Mouse (Mus musculus): ENCODE measurements around the gene Pawr. TPM values are rescaled to one million over a fixed set of nuclear protein-coding genes. Genes with fewer than 3 reads are reported as not detected.

The Pawr gene
- polyA plus RNA-seq, 1 experiment from 2014 or later, result 5.6 TPM

DNA sequence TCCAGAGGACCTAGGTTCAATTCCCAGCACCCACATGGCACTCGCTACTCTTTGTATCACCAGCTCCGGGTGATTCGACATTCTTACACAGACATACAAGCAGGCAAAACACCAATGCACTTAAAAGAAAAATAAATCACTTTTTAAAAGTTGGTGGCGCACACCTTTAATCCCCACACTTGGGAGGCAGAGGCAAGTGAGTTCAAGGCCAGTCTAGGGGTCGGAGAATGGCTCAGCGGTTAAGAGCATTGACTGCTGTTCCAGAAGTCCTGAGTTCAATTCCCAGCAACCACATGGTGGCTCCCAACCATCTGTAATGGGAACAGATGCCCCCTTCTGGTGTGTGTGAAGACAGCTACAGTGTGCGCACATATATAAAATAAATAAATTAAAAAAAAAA lies 16.7 kb upstream of the Pawr start:
- H3K4me1 ChIP-seq (replicated peaks), result no peaks in the 10 kb centered on the region
- no peak for ATAC-seq (ENCODE audit: insufficient number of reproducible peaks, insufficient read depth, low FRiP score, low TSS enrichment, low read depth)
- no peak overlapping the region for H3K4me3 ChIP-seq (replicated peaks)
- H3K36me3 ChIP-seq, result no peaks in the 10 kb centered on the region
- H3K9ac ChIP-seq (replicated peaks), result no peak overlapping the region
- 94% methylated on average over 7 of the region's 7 CpGs for WGBS
- H3K27ac ChIP-seq, result no peak overlapping the region
- H3K27me3 ChIP-seq, result no peaks in the 10 kb centered on the region
- H3K4me2 ChIP-seq, result no peak overlapping the region
- no peaks in the 10 kb centered on the region for H3K9me3 ChIP-seq

DNA sequence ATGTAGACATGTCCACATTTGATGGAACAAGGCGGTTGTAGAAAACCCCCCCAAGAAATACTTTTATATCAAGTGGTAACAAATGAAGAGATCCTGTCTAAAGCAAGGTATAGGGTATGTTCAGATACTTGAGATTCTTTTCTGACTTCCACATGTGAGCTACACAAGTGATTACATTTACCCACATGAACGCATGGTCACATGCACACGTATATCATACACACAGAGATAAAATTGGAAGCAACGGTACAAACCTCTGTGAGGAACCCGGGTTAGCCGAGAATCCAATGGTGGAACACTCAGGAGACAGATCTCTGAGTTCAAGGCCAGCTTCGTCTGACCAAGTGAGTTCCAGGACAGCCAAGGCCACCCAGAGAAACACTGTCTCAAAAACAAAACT lies 3.6 kb upstream of the Pawr start:
- H3K4me1 ChIP-seq (replicated peaks), result no peaks in the 10 kb centered on the region; the same call in 1 of the 2 replicates
- H3K9me3 ChIP-seq, result no peaks in the 10 kb centered on the region
- H3K27me3 ChIP-seq, result peaks cover 23% of the 10 kb centered on the region
- H3K4me2 ChIP-seq, result no peak overlapping the region
- WGBS, result 90% methylated on average over 7 of the region's 7 CpGs
- no peak overlapping the region for H3K9ac ChIP-seq (replicated peaks)
- no peak for ATAC-seq (ENCODE audit: insufficient number of reproducible peaks, insufficient read depth, low FRiP score, low TSS enrichment, low read depth)
- H3K36me3 ChIP-seq, result no peaks in the 10 kb centered on the region
- H3K4me3 ChIP-seq (replicated peaks), result no peak overlapping the region
- H3K27ac ChIP-seq, result no peak overlapping the region

DNA sequence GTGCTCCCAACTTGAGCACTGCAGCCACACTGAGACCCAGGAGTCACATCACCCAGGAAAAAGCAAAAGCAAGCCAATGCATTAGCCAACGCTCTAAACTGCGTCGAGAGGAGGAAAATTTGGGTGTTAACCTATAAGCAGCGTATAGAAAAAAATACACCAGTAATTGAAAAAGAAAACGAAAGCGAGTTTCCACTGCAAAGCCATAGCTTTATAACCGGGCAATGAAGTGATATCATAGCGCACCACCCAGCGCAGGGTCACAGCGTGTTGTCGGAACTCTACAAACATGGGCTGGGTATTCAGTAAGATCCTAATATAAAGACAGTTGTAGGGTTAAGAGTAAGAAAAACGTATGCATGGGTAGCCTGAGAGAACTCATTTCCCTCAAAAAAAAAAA lies 2.9 kb upstream of the Pawr start:
- H3K27ac ChIP-seq, result no peak overlapping the region
- H3K9ac ChIP-seq (replicated peaks), result no peak overlapping the region
- no peak for ATAC-seq (ENCODE audit: insufficient number of reproducible peaks, insufficient read depth, low FRiP score, low TSS enrichment, low read depth)
- H3K4me2 ChIP-seq, result no peak overlapping the region
- no peaks in the 10 kb centered on the region for H3K36me3 ChIP-seq
- 92% methylated on average over 12 of the region's 12 CpGs for WGBS
- H3K4me1 ChIP-seq (replicated peaks), result no peaks in the 10 kb centered on the region; the same call in 1 of the 2 replicates
- H3K27me3 ChIP-seq, result peaks cover 28% of the 10 kb centered on the region
- no peak overlapping the region for H3K4me3 ChIP-seq (replicated peaks)
- H3K9me3 ChIP-seq, result no peaks in the 10 kb centered on the region

DNA sequence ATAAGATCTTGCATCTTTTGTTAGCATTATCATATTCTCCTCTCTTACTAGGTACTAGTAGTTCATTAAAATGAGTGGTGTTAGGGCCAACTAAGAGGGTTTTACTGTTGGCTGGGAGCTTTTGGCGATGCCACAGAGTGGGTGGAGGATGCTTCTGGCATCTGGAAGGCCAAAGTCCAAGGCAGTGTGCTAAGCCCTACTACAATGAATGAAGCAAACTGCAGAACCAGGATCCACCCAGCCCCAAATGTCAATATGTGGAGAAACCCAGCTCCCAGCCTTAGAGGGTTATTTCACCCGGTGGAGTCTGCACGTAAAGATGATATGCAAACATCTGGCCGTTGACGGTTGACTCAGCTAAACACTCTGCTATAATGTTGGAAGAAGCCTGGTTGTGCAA lies 2.1 kb upstream of the Pawr start:
- WGBS, result 79% methylated on average over 5 of the region's 5 CpGs
- Histone ChIP-seq H3K4me3 (replicated peaks) (no peak overlapping the region), H3K27ac (no peak overlapping the region), H3K9me3 (no peaks in the 10 kb centered on the region), H3K36me3 (no peaks in the 10 kb centered on the region), H3K27me3 (peaks cover 28% of the 10 kb centered on the region), H3K4me2 (no peak overlapping the region), H3K4me1 (replicated peaks) (no peaks in the 10 kb centered on the region; the same call in 1 of the 2 replicates), H3K9ac (replicated peaks) (no peak overlapping the region)
- no peak for ATAC-seq (ENCODE audit: insufficient number of reproducible peaks, insufficient read depth, low FRiP score, low TSS enrichment, low read depth)

DNA sequence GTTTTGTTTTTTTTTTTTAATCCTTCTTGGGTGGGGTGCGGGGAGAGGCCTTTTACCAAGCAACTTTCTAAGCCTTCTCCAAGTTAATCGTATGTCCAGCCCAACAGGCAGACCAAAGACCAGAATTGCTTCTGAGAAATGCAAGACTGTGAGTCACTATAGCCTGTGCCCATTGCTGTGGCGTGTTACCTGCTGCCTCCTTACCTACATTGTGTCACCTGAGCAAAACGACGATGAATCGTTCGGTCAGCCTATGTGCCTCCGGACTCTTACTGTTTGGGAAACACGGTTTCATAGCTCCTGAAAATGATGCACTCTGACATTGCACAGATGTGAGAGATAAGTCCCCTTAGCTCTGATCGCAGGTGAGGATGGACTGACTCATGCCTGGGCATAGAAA lies 957 bp upstream of the Pawr start:
- Histone ChIP-seq H3K9me3 (no peaks in the 10 kb centered on the region), H3K4me3 (replicated peaks) (peak overlapping the region; percentile 77; the same call in 1 of the 2 replicates), H3K27me3 (peaks cover 28% of the 10 kb centered on the region), H3K27ac (no peak overlapping the region), H3K9ac (replicated peaks) (no peak overlapping the region), H3K4me1 (replicated peaks) (no peaks in the 10 kb centered on the region; the same call in 1 of the 2 replicates), H3K4me2 (peak overlapping the region; percentile 93), H3K36me3 (no peaks in the 10 kb centered on the region)
- no peak for ATAC-seq (ENCODE audit: insufficient number of reproducible peaks, insufficient read depth, low FRiP score, low TSS enrichment, low read depth)
- WGBS, result 10% methylated on average over 10 of the region's 10 CpGs

DNA sequence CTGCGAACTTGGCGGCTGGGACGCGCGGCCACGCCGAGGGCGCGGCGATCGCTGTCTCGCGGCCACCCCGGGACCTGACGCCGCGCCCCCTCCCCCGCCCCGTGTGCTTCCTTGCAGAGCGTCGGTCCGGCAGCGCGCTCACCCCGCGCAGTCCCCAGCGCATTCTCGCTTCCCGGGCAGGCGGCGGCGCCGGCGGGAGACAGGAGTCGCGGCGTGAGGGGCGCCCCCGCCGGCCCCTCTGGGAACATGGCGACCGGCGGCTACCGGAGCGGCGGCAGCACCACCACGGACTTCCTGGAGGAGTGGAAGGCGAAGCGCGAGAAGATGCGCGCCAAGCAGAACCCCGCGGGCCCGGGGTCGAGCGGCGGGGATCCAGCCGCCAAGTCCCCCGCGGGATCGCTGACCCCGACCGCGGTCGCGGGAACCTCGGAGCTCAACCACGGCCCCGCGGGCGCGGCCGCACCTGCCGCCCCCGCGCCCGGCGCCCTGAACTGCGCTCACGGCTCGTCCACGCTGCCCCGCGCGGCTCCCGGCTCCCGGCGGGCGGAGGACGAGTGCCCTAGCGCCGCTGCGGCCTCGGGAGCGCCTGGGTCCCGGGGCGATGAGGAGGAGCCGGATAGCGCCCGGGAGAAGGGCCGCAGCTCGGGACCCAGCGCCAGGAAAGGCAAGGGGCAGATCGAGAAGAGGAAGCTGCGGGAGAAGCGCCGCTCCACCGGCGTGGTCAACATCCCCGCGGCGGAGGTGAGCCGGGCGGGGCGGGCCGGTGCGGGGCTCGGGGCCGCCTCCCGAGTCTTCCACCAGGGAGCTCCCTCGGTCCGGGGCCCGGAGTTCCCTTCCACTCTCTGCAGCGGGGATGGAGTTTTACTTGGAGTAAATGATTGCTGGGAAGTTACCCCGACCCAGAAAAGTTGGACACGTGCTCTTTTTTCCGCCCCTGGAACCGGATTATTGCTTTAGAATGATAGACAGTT lies 935 bp downstream of the Pawr start:
- peak; percentile 37; the same call in 1 of the 2 replicates for ATAC-seq (ENCODE audit: insufficient number of reproducible peaks, insufficient read depth, low FRiP score, low TSS enrichment, low read depth)
- H3K9me3 ChIP-seq, result no peaks in the 10 kb centered on the region
- no peaks in the 10 kb centered on the region; the same call in 1 of the 2 replicates for H3K4me1 ChIP-seq (replicated peaks)
- peak overlapping the region; percentile 73 for H3K9ac ChIP-seq (replicated peaks)
- H3K27me3 ChIP-seq, result peaks cover 28% of the 10 kb centered on the region
- H3K4me3 ChIP-seq (replicated peaks), result peak overlapping the region; percentile 77
- WGBS, result under 1% methylated on average over 121 of the region's 129 CpGs
- H3K27ac ChIP-seq, result 0 out of 2 replicates have a peak overlapping the region, but pooled peaks have one; percentile 45
- no peaks in the 10 kb centered on the region for H3K36me3 ChIP-seq
- peak overlapping the region; percentile 93 for H3K4me2 ChIP-seq

DNA sequence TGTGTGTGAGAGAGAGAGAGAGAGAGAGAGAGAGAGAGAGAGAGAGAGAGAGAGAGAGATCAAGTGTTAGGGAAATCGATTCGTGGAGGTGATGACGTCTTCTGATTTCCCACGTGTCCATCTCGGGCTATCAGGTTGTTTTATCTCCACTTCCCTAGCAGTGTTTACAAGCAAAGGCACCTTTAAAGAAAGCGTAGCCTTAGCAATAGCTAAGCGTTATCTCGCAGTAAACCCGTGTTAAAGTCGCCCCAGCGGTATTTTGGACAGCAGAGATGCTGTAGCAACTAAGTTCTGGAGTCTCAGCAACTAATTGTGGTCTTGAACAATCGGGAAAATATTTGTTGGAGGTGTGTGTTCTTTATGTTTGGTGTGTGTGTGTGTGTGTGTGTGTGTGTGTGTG lies 1.7 kb downstream of the Pawr start:
- peak overlapping the region; percentile 77 for H3K4me3 ChIP-seq (replicated peaks)
- H3K9ac ChIP-seq (replicated peaks), result peak overlapping the region; percentile 73; the same call in 1 of the 2 replicates
- peaks cover 28% of the 10 kb centered on the region for H3K27me3 ChIP-seq
- 6% methylated on average over 12 of the region's 12 CpGs for WGBS
- no peak overlapping the region for H3K27ac ChIP-seq
- H3K4me1 ChIP-seq (replicated peaks), result no peaks in the 10 kb centered on the region; the same call in 1 of the 2 replicates
- no peaks in the 10 kb centered on the region for H3K36me3 ChIP-seq
- peak overlapping the region; percentile 93 for H3K4me2 ChIP-seq
- no peaks in the 10 kb centered on the region for H3K9me3 ChIP-seq
- ATAC-seq (ENCODE audit: insufficient number of reproducible peaks, insufficient read depth, low FRiP score, low TSS enrichment, low read depth), result no peak

DNA sequence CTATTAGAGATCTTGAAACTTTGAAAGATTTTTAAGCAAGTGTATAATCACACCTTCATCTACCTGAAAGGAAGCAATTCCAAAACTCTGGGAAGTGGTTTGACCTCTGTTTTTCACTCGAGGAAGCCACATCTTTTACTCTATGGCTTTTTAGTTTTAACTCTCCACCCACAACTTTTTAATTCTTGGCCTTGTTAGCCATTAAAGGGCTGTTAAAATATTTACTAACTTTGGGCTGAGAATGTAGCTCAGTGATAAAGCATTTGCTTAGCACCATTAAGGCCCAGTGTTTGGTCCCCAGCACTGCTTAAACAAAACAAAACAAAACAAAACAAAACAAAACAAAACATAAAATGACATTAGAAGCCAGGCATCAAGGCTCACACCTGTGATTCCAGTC lies 2.2 kb downstream of the Pawr start:
- H3K36me3 ChIP-seq, result no peaks in the 10 kb centered on the region
- H3K4me1 ChIP-seq (replicated peaks), result no peaks in the 10 kb centered on the region; the same call in 1 of the 2 replicates
- WGBS, result 39% methylated on average over 1 of the region's 1 CpGs
- H3K9ac ChIP-seq (replicated peaks), result no peak overlapping the region
- no peak overlapping the region for H3K27ac ChIP-seq
- no peaks in the 10 kb centered on the region for H3K9me3 ChIP-seq
- peaks cover 28% of the 10 kb centered on the region for H3K27me3 ChIP-seq
- no peak overlapping the region for H3K4me3 ChIP-seq (replicated peaks)
- peak overlapping the region; percentile 93 for H3K4me2 ChIP-seq
- ATAC-seq (ENCODE audit: insufficient number of reproducible peaks, insufficient read depth, low FRiP score, low TSS enrichment, low read depth), result no peak

DNA sequence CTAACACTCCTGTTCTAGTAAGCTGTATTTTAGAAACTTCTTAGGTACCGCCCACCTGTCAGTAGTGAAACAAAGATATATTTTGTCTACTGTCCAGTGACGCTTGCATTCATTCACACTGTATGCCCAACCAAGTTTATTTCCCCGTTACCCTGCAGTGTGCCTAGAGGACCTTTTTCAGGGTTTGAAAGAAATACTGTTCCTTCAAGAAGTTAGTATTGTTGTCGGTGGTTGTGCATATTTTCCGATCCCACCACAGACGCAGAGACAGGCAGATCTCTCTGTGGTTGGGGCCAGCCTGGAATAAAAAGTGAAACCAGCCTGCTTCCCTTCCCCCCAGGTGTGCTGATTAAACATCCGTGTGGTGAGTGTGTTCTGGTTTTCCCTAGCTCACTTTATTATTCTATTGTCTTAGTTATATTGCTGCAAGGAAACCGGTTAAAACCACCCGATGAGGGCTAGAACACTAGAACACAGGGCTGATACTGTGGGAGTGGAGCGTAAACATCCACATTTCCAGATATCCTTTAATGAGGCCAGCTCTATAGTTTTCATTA lies 3.9 kb downstream of the Pawr start:
- Histone ChIP-seq H3K4me1 (replicated peaks) (no peaks in the 10 kb centered on the region; the same call in 1 of the 2 replicates), H3K4me2 (no peak overlapping the region), H3K27me3 (peaks cover 18% of the 10 kb centered on the region), H3K9me3 (no peaks in the 10 kb centered on the region), H3K4me3 (replicated peaks) (no peak overlapping the region), H3K9ac (replicated peaks) (no peak overlapping the region), H3K27ac (no peak overlapping the region), H3K36me3 (no peaks in the 10 kb centered on the region)
- WGBS, result 85% methylated on average over 10 of the region's 10 CpGs
- ATAC-seq (ENCODE audit: insufficient number of reproducible peaks, insufficient read depth, low FRiP score, low TSS enrichment, low read depth), result no peak

DNA sequence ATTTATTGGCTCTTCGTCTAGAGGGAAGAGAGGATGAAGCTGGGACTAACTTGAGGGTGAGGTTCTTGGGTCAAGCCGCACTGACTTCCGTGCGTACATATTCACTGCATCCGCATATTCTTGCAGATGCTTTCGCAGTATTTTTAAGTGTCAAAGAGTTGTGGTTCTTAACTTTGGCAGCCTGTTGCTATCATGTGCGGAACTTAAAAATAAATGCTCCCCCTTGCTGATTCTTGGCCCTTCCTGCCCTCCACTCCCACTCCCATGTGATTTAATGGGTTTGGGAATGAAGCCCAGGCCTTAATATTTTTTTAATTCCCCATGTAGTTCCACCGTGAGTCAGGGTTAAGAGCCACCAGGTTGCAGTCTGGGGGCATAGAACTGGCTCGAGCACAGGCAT lies 4.7 kb downstream of the Pawr start:
- Histone ChIP-seq H3K4me2 (no peak overlapping the region), H3K4me1 (replicated peaks) (no peaks in the 10 kb centered on the region; the same call in 1 of the 2 replicates), H3K9ac (replicated peaks) (no peak overlapping the region), H3K27ac (no peak overlapping the region), H3K36me3 (no peaks in the 10 kb centered on the region), H3K9me3 (no peaks in the 10 kb centered on the region), H3K4me3 (replicated peaks) (no peak overlapping the region), H3K27me3 (peaks cover 10% of the 10 kb centered on the region)
- no peak for ATAC-seq (ENCODE audit: insufficient number of reproducible peaks, insufficient read depth, low FRiP score, low TSS enrichment, low read depth)
- 84% methylated on average over 9 of the region's 9 CpGs for WGBS

Measured in limb, embryonic 12.5 days (tissue).